ENCODE assay signal across 13 mouse cellular contexts in the genomic region with DNA sequence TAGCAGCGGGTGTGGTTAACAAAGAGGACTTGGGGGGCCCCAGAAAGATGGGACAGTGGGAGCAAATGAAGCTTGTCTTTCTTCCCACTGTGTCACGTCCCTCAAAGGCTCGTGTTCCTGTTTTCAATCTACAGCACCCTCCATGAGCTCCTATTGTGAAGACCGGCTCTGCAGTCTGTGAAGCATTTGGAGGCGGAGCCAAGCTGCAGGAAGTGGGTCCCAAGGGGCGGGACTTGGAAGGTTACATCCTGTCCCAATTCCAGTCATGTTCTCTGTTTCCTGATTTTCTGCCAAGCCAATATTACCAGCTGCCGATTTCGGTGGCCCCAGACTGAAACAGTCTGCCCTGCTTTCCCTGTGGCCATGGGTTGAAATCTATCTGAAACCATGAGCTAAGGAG. TPM values are rescaled to one million over a fixed set of nuclear protein-coding genes. Genes with fewer than 3 reads are reported as not detected.
DNase-seq lines count a peak whose midpoint lies in the region; ATAC-seq and TF ChIP-seq lines count a peak whose summit lies in the region.
"Had no signal": no experiment of that assay in that cellular context is flagged by ENCODE, and none has a peak within 500 bp of the region (broad histone marks: within the 10 kb centered on the region; RNA-seq: fewer than 3 reads in every experiment).

No protein-coding gene starts in this region.

- H3K4me2 ChIP-seq in lung, embryonic 14.5 days: no peak overlapping the region
- H3K4me2 ChIP-seq: limb, embryonic 15.5 days; neural tube, embryonic 15.5 days had no signal

- H3K36me3 ChIP-seq in heart, embryonic 10.5 days: no peaks in the 10 kb centered on the region
- no peaks in the 10 kb centered on the region for H3K36me3 ChIP-seq in lung, embryonic 14.5 days (ENCODE audit: insufficient read depth)
- H3K36me3 ChIP-seq: limb, embryonic 15.5 days; neural tube, embryonic 15.5 days had no signal

- peak overlapping the region; percentile 19; the same call in 1 of the 2 replicates for H3K4me3 ChIP-seq in heart, embryonic 10.5 days
- H3K4me3 ChIP-seq in lung, embryonic 14.5 days (ENCODE audit: low read depth, low read length): no peak overlapping the region
- no peak overlapping the region for H3K4me3 ChIP-seq in gastrocnemius, adult 2 months
- H3K4me3 ChIP-seq: heart, adult 2 months; limb, embryonic 15.5 days; megakaryocyte, embryonic 14.5 days; neural tube, embryonic 15.5 days had no signal

- ATAC-seq in lung, embryonic 14.5 days (ENCODE audit: insufficient read depth): no peak

- no peaks in the 10 kb centered on the region for H3K9me3 ChIP-seq in heart, embryonic 10.5 days
- H3K9me3 ChIP-seq in lung, embryonic 14.5 days (ENCODE audit: low read depth, low read length): no peaks in the 10 kb centered on the region; the same call in 1 of the 2 replicates
- H3K9me3 ChIP-seq: limb, embryonic 15.5 days; neural tube, embryonic 15.5 days had no signal

- WGBS in heart, embryonic 10.5 days: 56% methylated on average over 8 of the region's 8 CpGs
- WGBS in lung, embryonic 14.5 days: 67% methylated on average over 8 of the region's 8 CpGs

- no peaks in the 10 kb centered on the region for H3K27me3 ChIP-seq in heart, embryonic 10.5 days (ENCODE audit: insufficient read depth, poor library complexity, severe bottlenecking)
- H3K27me3 ChIP-seq in lung, embryonic 14.5 days (ENCODE audit: insufficient read depth, low read length): no peaks in the 10 kb centered on the region
- H3K27me3 ChIP-seq: neural tube, embryonic 15.5 days had no signal

- DNase-seq in heart, embryonic 10.5 days (ENCODE audit: low spot score): no peak
- no peak for DNase-seq in heart, adult 8-10 months (ENCODE audit: low spot score)
- DNase-seq in lung, embryonic 14.5 days: peak; percentile 51
- no peak for DNase-seq in lung, postnatal 14 days
- peak; percentile 52 for DNase-seq in ES-CJ7 (ENCODE audit: low read depth, low spot score)
- DNase-seq in embryo, embryonic 11 days: peak; percentile 63
- no peak for DNase-seq in urinary bladder, adult 2 months (ENCODE audit: low spot score)
- no peak for DNase-seq in gastrocnemius, adult 2 months
- DNase-seq: cerebellum, adult 9-10 months; heart, adult 2 months had no signal

- intact Hi-C loops in gastrocnemius, adult 2 months (cut with DNase I): no loop called here

- H3K4me1 ChIP-seq in heart, embryonic 10.5 days: peaks cover 22% of the 10 kb centered on the region; the same call in 1 of the 2 replicates
- no peaks in the 10 kb centered on the region for H3K4me1 ChIP-seq in lung, embryonic 14.5 days (ENCODE audit: insufficient read depth)
- H3K4me1 ChIP-seq: neural tube, embryonic 15.5 days had no signal

- no peak overlapping the region for H3K9ac ChIP-seq in lung, embryonic 14.5 days
- H3K9ac ChIP-seq: limb, embryonic 15.5 days; neural tube, embryonic 15.5 days had no signal

- H3K27ac ChIP-seq in heart, embryonic 10.5 days: no peak overlapping the region; the same call in 1 of the 2 replicates
- H3K27ac ChIP-seq in lung, embryonic 14.5 days (ENCODE audit: low read depth): no peak overlapping the region
- H3K27ac ChIP-seq in gastrocnemius, adult 2 months: no peak overlapping the region
- H3K27ac ChIP-seq: heart, adult 2 months; limb, embryonic 15.5 days; neural tube, embryonic 15.5 days had no signal

- no peak for TF ChIP-seq CTCF in lung, embryonic 14.5 days (IDR thresholded peaks at IDR 0.05; ENCODE audit: low read depth)
- TF ChIP-seq CTCF in gastrocnemius, adult 2 months (IDR thresholded peaks at IDR 0.05): no peak

RNA-seq across cellular contexts. Expression of gene Mdga1, which starts 11.7 kb away (rescaled TPM):
- 1.7 and 3.5 TPM in 2 replicates for polyA plus RNA-seq in heart, embryonic 10.5 days (2016; fragmentation: Nextera tagmentation; extraction: Ambion mirVana)
- 10 to 100 TPM; 15.6 to 17.3 (median 16.4) TPM for total RNA-seq in heart, adult 8-10 months (2022)
- polyA plus RNA-seq in lung, embryonic 14.5 days (2014; fragmentation: Nextera tagmentation; extraction: Ambion mirVana): 4.7 and 8.9 TPM in 2 replicates
- polyA plus RNA-seq in urinary bladder, adult 2 months (2012; rRNA removed): 4.0 and 5.6 TPM in 2 replicates
- 10 to 100 TPM; 29.5 to 41.3 TPM for total RNA-seq in gastrocnemius, adult 2 months (2021)

RNA-seq across cellular contexts. Expression of gene Zfand3, which starts 23.0 kb away (rescaled TPM):
- 54.2 and 54.7 TPM in 2 replicates for polyA plus RNA-seq in heart, embryonic 10.5 days (2016; fragmentation: Nextera tagmentation; extraction: Ambion mirVana)
- 100 to 1,000 TPM; 132 to 150 (median 148) TPM for total RNA-seq in heart, adult 8-10 months (2022)
- polyA plus RNA-seq in lung, embryonic 14.5 days (2014; fragmentation: Nextera tagmentation; extraction: Ambion mirVana): 41.2 and 47.5 TPM in 2 replicates
- polyA plus RNA-seq in urinary bladder, adult 2 months (2012; rRNA removed): 131 and 145 TPM in 2 replicates
- total RNA-seq in gastrocnemius, adult 2 months (2021): 100 to 1,000 TPM; 193 to 204 TPM

Comparison
In these comparisons a context has a peak if more than half of its experiments do, and no peak if none do; other contexts are left out.
1. DNase-seq: peak in lung, embryonic 14.5 days (single experiment), ES-CJ7 (single experiment) and embryo, embryonic 11 days (single experiment); none in heart, embryonic 10.5 days (single experiment), heart, adult 8-10 months (single experiment), lung, postnatal 14 days (single experiment), urinary bladder, adult 2 months (single experiment) and gastrocnemius, adult 2 months (single experiment).